Mouse (Mus musculus): ENCODE results near the gene Aspg.

GRCm38 (mm10) chr12:112117649-112118048 is 11.2 kb downstream of the Aspg start:
- TF ChIP-seq CHD2 (IDR thresholded peaks at IDR 0.05; ENCODE audit: low read depth, low read length) (no peak), ZC3H11A (IDR thresholded peaks at IDR 0.05; ENCODE audit: borderline replicate concordance, low read depth, low read length) (no peak), ZNF384 (IDR thresholded peaks at IDR 0.05; ENCODE audit: low read depth, low read length) (no peak), MAFK (IDR thresholded peaks at IDR 0.05; ENCODE audit: insufficient read depth, low read depth, low read length) (no peak), HCFC1 (IDR thresholded peaks at IDR 0.05; ENCODE audit: borderline replicate concordance, insufficient read depth, low read length) (no peak)
